ENCODE assay signal across 9 mouse cellular contexts in the genomic region with DNA sequence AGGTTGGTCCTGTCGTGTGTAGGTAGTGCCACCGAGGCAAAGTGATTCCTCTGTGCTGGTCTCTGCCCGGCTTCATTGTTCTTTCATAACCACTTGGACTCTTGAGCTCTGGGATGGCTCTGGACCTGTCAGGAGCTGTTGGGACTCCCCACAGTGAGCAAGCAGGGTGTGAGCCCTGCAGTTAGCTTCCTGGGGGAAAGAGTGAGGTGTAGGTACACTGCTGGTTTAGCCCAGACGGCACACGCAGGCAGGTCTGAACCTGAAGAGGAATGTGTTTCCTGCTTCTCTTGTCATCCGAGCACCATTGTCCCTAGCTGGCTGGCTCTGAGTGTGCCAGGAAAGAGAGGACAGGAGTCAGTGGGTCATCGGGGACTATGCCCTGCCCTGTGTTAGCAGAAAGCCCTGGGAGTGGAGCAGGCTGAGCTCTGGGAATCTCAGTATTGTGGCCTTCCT.
DNase-seq lines count a peak whose midpoint lies in the region; ATAC-seq lines count a peak whose summit lies in the region.
"Had no signal": no experiment of that assay in that cellular context is flagged by ENCODE, and none has a peak within 500 bp of the region (broad histone marks: within the 10 kb centered on the region; RNA-seq: fewer than 3 reads in every experiment).

No protein-coding gene starts in this region.

- peaks cover 31% of the 10 kb centered on the region for H3K4me1 ChIP-seq in intestine, embryonic 14.5 days (replicated peaks; ENCODE audit: control insufficient read depth, insufficient read depth, low read length)
- H3K4me1 ChIP-seq in midbrain, embryonic 10.5 days = peaks cover 52% of the 10 kb centered on the region

- no peak overlapping the region for H3K4me3 ChIP-seq in intestine, embryonic 14.5 days (ENCODE audit: low read depth, low read length)
- H3K4me3 ChIP-seq in midbrain, embryonic 10.5 days = no peak overlapping the region

- no peak overlapping the region for H3K9ac ChIP-seq in intestine, embryonic 14.5 days (ENCODE audit: low read length)

- H3K27me3 ChIP-seq in intestine, embryonic 14.5 days (replicated peaks; ENCODE audit: control insufficient read depth, insufficient read depth, low read length) = no peaks in the 10 kb centered on the region
- H3K27me3 ChIP-seq in midbrain, embryonic 10.5 days (ENCODE audit: low read depth, poor library complexity, severe bottlenecking) = no peaks in the 10 kb centered on the region
- H3K27me3 ChIP-seq: Patski had no signal

- H3K4me2 ChIP-seq in intestine, embryonic 14.5 days (ENCODE audit: low read length) = no peak overlapping the region

- no peaks in the 10 kb centered on the region for H3K9me3 ChIP-seq in intestine, embryonic 14.5 days (ENCODE audit: control insufficient read depth, low read length)
- H3K9me3 ChIP-seq in midbrain, embryonic 10.5 days (replicated peaks) = no peaks in the 10 kb centered on the region

- peak; percentile 38; the same call in 1 of the 2 replicates for ATAC-seq in intestine, embryonic 14.5 days (replicated peaks; ENCODE audit: low FRiP score, low TSS enrichment, low read depth)
- no peak for ATAC-seq in megakaryocyte progenitor cell, adult 5-6 weeks (replicated peaks; ENCODE audit: poor library complexity)
- ATAC-seq: Patski had no signal

- H3K27ac ChIP-seq in intestine, embryonic 14.5 days (ENCODE audit: low read depth) = peak overlapping the region; percentile 61
- peak overlapping the region; percentile 68 for H3K27ac ChIP-seq in midbrain, embryonic 10.5 days (replicated peaks)
- H3K27ac ChIP-seq: macrophage had no signal

- H3K36me3 ChIP-seq in intestine, embryonic 14.5 days (ENCODE audit: control insufficient read depth, insufficient read depth, low read length) = no peaks in the 10 kb centered on the region
- H3K36me3 ChIP-seq in midbrain, embryonic 10.5 days = peaks cover 7% of the 10 kb centered on the region

- DNase-seq in urinary bladder, adult 18-20 months (ENCODE audit: low spot score in 2 of 2) = peak; percentile 52 to 79
- DNase-seq in urinary bladder, postnatal 10 days (ENCODE audit: low spot score) = no peak
- DNase-seq in intestine, embryonic 14.5 days (ENCODE audit: low spot score) = no peak
- no peak for DNase-seq in midbrain, embryonic 10.5 days (ENCODE audit: low spot score)
- DNase-seq in ovary, postnatal 10 days (ENCODE audit: low spot score) = no peak
- no peak for DNase-seq in gastrocnemius, postnatal 10 days

- WGBS in intestine, embryonic 14.5 days = 34% methylated on average over 7 of the region's 7 CpGs
- WGBS in midbrain, embryonic 10.5 days = 50% methylated on average over 7 of the region's 7 CpGs

Comparison
In these comparisons a context has a peak if more than half of its experiments do, and no peak if none do; other contexts are left out.
1. DNase-seq: peak in urinary bladder, adult 18-20 months (2 of 2); none in urinary bladder, postnatal 10 days (single experiment), intestine, embryonic 14.5 days (single experiment), midbrain, embryonic 10.5 days (single experiment), ovary, postnatal 10 days (single experiment) and gastrocnemius, postnatal 10 days (single experiment).